Mouse (Mus musculus): ENCODE measurements around the gene Neurl3.

Gene Neurl3

DNA sequence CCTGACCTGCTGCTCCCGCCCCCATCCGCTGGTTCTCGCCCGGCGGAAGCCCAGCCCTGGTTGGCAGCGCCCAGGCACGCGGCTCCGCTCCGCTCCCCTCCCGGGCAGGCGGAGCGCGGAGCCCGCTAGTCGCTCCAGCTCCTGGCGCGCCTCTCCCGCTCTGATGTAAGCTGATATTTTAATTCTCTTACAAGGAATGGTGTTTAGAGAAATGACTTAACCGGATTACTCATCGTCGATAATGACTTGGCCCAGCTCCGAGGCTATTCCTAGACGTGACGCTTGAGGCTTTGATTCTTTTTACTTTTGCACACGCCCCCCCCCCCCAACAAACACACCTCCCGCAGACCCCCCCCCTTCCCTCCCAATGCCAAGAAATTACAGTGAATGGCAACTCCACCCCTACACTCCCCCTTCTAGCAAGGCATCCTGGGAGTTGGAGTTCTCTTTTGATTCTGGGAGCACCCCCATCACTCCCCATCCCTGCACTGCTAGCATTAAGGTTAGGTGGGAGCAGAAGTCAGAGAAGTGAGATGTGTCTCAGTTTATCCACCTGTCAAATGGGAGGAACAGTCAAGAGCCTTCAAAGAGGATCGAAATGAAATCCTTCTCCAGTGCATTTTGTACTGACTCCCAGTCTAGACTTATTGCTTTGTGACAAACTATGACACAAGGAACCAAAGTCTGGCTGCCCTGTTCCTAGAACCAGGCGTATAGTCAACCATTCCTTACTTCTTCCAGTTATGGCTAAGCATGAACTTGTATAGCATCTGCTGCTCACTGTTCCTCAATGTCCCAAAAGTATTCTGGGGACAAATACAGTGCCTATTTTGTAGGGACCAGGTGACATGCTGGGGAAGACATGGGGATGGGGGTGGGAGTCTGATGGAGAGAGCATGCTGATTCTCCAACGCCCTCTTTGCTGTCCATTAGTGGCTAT is 29.2 kb upstream of the Neurl3 start:
- POLR2A ChIA-PET, result interaction anchor here in 2 of 4 experiments (0.7 to 1.0 kb wide), 2 partner anchors 11 to 12 kb away, joined by 3 to 6 read pairs; no protein-coding TSS in a partner anchor
- CTCF ChIA-PET, result no interaction called here

DNA sequence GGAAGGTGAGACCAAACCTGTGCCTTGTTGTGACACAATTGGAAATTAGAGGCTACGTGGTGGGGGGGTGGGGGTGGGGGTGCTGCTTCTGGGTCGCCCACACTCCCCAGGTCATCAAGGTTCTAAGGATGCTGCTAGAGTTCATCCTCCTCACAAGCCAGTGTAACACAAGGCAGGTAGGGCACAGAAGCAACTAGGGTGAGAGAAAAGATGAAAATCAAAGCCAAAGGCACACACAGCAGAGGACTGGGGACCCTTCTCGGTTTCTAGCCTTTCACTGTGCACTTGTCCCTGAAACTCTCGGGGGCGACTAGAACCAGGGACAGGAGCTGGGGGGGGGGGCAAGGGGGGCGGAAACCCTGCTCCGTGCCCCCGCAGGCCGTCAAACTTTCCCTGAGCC is 28.5 kb upstream of the Neurl3 start:
- ChIA-PET CTCF (interaction anchor here in 1 of 4 experiments (0.6 to 1.5 kb wide), 2 partner anchors 21 to 255 kb away, joined by 3 read pairs; partner anchors contain the start of gene Sema4c), POLR2A (interaction anchor here in 2 of 4 experiments (0.7 to 1.0 kb wide), 2 partner anchors 12 kb away, joined by 3 to 6 read pairs; no protein-coding TSS in a partner anchor)

- POLR2A ChIA-PET, result interaction anchor here in 2 of 4 experiments (1.0 to 1.2 kb wide), 2 partner anchors 12 to 14 kb away, joined by 3 to 4 read pairs; no protein-coding TSS in a partner anchor
- CTCF ChIA-PET, result interaction anchor here in 2 of 4 experiments (0.6 to 1.5 kb wide), 3 partner anchors 21 to 256 kb away, joined by 3 read pairs; partner anchors contain the start of gene Sema4c (in 1 of the 2)
These were observed 27.8 kb upstream of the Neurl3 start for GRCm38 (mm10) chr1:36302273-36302672.

DNA sequence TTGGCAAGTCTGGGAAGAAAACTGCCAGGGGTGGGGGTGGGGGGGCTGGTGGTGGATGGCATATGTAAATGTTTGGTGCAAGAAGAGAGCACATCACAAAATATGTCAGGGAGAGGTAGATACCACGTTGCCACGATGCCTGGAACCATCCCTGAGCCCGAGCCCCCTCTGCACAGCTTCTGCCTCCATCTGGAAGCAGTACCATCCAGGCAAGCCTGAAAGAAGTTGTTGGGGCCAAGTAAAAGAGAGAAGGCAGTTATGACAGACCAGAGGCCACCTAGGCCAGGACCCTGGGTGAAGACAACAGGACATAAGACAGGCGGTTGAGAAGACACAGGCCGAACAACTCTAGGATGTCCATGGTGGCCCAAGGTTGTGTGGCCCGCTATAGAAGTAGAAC is 26.0 kb upstream of the Neurl3 start:
- ChIA-PET CTCF (no interaction called here), POLR2A (interaction anchor here in 1 of 4 experiments (0.7 to 1.8 kb wide), 2 partner anchors 9 to 21 kb away, joined by 3 to 4 read pairs; no protein-coding TSS in a partner anchor)

DNA sequence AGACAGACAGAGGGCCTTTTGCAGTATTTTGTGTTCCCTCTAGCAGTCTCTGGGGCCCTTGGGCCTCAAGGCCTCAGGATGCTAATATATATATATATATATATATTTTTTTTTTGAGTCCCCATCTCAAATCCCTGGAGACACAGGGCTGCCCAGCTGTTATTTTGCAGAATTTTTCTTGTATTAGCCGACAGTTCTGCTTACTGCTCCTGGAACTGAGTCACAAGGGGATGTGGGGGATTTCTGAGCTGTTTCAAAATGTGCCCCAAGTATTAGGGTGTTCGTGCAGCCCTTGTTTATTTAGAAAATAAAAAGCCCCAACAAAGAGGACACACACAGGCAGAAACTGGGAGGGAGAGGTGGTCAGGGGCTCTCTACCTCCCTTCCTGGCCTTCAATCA is 25.2 kb upstream of the Neurl3 start:
- ChIA-PET CTCF (interaction anchor here in 1 of 4 experiments (0.7 kb wide), 2 partner anchors 18 to 852 kb away, joined by 4 to 6 read pairs; no protein-coding TSS in a partner anchor), POLR2A (interaction anchor here in 1 of 4 experiments (0.6 kb wide), 1 partner anchor 1696 kb away, joined by 7 read pairs; no protein-coding TSS in a partner anchor)

DNA sequence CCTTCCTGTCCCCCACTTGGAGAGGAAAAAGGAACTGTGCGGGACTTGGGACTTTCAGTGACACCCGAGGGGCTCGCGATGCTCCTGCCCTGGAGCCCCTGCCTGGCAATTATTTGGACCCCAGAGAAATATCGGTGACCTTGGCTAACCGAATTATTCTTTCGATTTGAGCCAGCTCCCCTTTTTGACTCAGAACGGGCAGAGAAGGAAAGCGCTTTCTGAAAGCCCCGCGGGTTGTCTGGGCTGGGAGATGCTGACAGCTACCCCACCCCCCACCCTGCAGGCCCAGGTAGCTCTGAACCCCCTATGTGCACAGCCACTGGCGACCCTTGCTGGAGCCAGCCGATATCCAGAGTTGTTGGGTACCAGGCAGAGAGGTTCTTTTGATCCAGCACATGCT is 24.6 kb upstream of the Neurl3 start:
- POLR2A ChIA-PET, result interaction anchor here in 3 of 4 experiments (0.6 to 1.9 kb wide), 5 partner anchors 8 to 1696 kb away, joined by 3 to 9 read pairs (median 7); partner anchors contain the start of gene Arid5a (in 3 of the 3)
- CTCF ChIA-PET, result no interaction called here

DNA sequence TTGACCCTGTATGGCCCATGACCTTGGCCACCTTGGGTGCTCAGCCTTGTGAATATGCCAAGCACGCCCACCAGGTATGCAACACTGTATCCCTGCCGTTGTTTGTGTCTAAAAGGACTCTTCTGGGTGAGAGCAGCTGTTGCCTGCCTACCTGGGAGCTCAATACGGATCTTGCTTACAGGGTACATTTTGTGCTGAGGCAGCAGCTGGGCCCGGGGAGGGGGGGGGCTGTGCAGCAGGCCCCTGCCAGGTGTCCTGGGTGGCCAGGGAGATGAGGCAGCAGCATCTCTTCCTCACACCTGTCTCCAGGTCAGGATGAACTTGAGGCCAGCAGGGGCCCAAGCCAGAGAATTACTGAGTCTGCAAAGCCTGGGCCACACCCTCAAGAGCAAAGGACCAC is 23.6 kb upstream of the Neurl3 start:
- ChIA-PET POLR2A (interaction anchor here in 3 of 4 experiments (1.0 to 2.4 kb wide), 4 partner anchors 9 to 16 kb away, joined by 3 to 18 read pairs (median 7); partner anchors contain the start of gene Arid5a (in 3 of the 3)), CTCF (no interaction called here)

DNA sequence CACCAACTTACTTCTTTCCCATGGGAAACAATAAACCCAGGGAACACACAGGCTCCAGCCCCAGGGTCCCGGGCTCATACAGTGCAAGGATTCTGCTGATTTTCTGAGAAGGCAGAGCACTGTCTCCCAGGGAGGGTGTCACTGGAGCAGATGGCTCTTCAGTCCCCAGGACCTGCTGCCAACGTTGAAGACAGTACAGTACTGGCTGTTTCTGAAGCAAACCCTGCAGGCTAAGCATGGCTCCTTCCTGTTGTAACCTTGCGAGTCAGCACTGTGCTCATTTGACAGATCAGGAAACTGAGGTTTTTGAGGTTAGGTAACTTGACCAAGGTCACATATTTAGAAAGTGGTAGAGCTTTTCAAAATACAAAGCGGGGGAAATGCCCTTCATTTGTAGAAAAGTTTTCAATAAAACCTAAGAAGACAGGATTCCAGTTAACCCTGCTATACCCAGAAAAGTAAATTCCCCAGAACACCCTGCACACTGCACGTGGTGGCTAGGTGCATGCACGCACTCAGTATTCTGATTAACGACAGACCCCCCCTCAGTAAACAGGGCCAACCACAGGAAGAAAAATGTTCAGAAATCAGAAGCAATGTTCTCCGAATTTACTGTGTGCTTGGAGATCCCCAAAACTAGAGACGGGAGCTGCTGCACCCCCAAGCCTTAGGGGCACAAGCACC is 22.1 kb upstream of the Neurl3 start:
- ChIA-PET CTCF (interaction anchor here in 2 of 4 experiments (0.5 to 0.7 kb wide), 3 partner anchors 97 to 930 kb away, joined by 3 to 5 read pairs (median 5); no protein-coding TSS in a partner anchor), POLR2A (interaction anchor here in 3 of 4 experiments (0.5 to 5.2 kb wide), 7 partner anchors 8 to 701 kb away, joined by 3 to 25 read pairs (median 5); partner anchors contain the start of gene Arid5a (in 3 of the 3))

- ChIA-PET CTCF (interaction anchor here (0.8 to 1.2 kb wide), 5 partner anchors 17 to 207 kb away, joined by 3 to 6 read pairs (median 3); no protein-coding TSS in a partner anchor), POLR2A (interaction anchor here in 3 of 4 experiments (0.7 to 5.2 kb wide), 4 partner anchors 9 to 13 kb away, joined by 3 to 25 read pairs (median 6); partner anchors contain the start of gene Arid5a (in 3 of the 3))
These were observed 19.9 kb upstream of the Neurl3 start for GRCm38 (mm10) chr1:36294402-36294801.

- ChIA-PET CTCF (interaction anchor here in 1 of 4 experiments (0.9 kb wide), 1 partner anchor 28 kb away, joined by 3 read pairs; no protein-coding TSS in a partner anchor), POLR2A (interaction anchor here in 2 of 4 experiments (0.6 to 5.2 kb wide), 4 partner anchors 9 to 178 kb away, joined by 3 to 25 read pairs (median 4); partner anchors contain the start of gene Arid5a (in 2 of the 2))
These were observed 19.0 kb upstream of the Neurl3 start for GRCm38 (mm10) chr1:36293470-36293869.

DNA sequence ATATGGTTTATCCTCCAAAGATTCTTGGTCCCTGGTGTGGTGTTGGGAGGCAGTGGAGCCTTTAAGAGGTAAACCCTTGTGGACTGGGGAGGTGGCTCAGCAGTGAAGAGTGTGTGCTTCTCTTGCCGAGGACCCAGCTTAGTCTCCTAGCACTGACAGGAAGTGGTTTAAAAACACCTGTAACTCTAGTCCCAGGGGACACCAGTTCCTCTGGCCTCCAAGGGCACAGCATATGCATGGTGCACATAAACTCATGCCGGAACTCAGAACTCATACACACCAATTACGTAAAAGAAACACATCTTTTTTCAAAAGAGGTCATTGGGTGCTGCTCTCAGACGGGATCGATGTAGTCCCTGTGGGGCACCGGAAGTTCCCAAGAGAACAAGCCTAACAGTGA is 7.4 kb upstream of the Neurl3 start:
- CTCF ChIA-PET, result interaction anchor here in 2 of 4 experiments (0.6 to 0.7 kb wide), 3 partner anchors 12 to 251 kb away, joined by 3 to 6 read pairs (median 6); no protein-coding TSS in a partner anchor
- POLR2A ChIA-PET, result interaction anchor here in 2 of 4 experiments (0.6 to 1.0 kb wide), 3 partner anchors 16 to 212 kb away, joined by 3 to 5 read pairs (median 5); partner anchors contain the start of gene Arid5a (in 1 of the 2)

DNA sequence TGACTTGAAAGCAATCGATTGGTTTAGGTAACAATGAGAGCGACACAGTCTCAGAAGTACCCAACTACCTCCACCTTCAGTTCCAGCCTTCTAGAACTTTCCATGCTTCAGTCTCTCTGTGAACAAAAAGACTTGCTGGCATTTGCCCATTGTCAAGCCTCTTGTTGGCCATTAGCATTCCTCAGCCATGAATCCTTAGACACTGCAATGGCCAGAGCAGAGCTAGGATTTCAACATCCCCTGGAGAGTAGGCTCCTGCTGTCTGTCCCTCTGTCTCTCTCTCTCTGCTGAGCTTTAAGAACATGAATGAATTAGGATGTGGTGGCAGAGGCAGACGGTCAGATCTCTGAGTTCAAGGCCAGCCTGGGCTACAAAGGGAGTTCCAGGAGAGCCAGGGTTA is 6.5 kb upstream of the Neurl3 start:
- ChIA-PET POLR2A (no interaction called here), CTCF (interaction anchor here in 2 of 4 experiments (0.6 to 1.2 kb wide), 3 partner anchors 26 to 582 kb away, joined by 3 to 4 read pairs (median 3); partner anchors contain the start of gene Arid5a (in 1 of the 2))

- ChIA-PET CTCF (interaction anchor here in 1 of 4 experiments (1.2 kb wide), 1 partner anchor 27 kb away, joined by 3 read pairs; no protein-coding TSS in a partner anchor), POLR2A (interaction anchor here in 1 of 4 experiments (1.2 kb wide), 1 partner anchor 21 kb away, joined by 4 read pairs; no protein-coding TSS in a partner anchor)
These were observed 4.7 kb upstream of the Neurl3 start for GRCm38 (mm10) chr1:36279202-36279601.

- ChIA-PET CTCF (interaction anchor here (0.5 to 1.9 kb wide), 25 partner anchors 11 to 1009 kb away, joined by 3 to 10 read pairs (median 3); partner anchors contain the start of gene Uggt1 (in 2 of the 4)), POLR2A (interaction anchor here in 2 of 4 experiments (0.5 to 1.2 kb wide), 4 partner anchors 13 to 1416 kb away, joined by 3 to 4 read pairs (median 3); no protein-coding TSS in a partner anchor)
These were observed 3.0 kb upstream of the Neurl3 start for GRCm38 (mm10) chr1:36277267-36278060.

DNA sequence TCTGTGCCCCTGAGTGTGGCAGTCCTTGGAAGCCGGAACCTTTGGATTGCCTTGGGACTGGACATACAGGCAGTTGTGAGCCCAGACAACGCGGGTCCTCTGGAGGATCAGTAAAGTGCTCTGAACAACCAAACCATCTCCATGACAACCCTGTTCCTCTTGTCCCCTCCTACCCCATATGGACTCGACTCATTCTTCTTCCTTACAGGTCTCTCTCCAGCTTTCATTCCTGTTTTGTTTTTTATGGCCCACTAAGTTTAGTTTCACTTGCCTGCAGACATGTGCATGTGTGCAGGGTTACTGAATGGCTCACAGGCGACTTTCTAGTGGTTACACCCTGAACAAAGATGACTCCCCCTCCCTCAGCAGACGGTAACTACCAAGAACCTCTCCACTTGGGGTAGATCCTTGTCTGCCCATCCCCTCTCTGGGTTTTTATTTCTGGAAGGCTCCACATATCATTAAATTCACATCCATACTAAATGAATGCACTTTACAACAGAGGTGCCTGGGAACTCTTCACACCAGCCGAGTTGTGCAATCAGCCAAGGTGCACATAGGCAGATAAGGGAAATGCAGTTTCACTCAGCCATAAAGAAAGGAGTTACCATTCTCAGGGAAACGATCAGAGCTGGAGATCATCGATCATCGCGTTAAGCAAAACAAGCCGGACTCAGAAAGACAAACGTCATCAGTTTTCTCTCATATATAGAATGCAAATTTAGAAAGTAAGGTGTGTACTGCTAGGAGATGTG is 1.3 kb upstream of the Neurl3 start:
- POLR2A ChIA-PET, result interaction anchor here in 1 of 4 experiments (1.2 kb wide), 1 partner anchor 40 kb away, joined by 3 read pairs; no protein-coding TSS in a partner anchor
- CTCF ChIA-PET, result interaction anchor here in 2 of 4 experiments (1.7 to 1.9 kb wide), 2 partner anchors 18 to 131 kb away, joined by 5 read pairs; no protein-coding TSS in a partner anchor

DNA sequence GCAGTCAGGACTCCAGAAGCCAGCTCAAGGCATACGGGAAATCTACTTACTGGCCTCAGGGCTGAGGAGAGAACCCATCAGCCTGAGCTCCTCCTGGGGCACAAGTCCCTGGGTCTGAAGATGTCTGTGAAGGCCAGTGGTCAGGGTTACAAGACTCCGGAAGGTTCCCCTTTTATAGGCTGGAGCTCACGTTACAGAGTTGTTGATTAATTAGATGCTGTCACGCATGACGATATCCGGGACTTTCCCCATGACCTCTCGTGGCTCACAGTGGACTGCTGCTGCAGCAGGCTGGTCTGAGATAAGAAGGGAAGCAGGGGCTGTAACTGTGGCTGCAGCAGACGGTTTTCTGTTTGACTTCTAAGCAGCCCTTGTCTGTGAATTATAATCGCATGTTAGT is 1.2 kb downstream of the Neurl3 start:
- CTCF ChIA-PET, result interaction anchor here in 1 of 4 experiments (1.4 kb wide), 1 partner anchor 48 kb away, joined by 5 read pairs; no protein-coding TSS in a partner anchor
- POLR2A ChIA-PET, result interaction anchor here (0.5 to 1.6 kb wide), 5 partner anchors 9 to 497 kb away, joined by 3 to 6 read pairs (median 3); partner anchors contain the start of gene Arid5a (in 1 of the 4)
